Mouse (Mus musculus) embryonic facial prominence, embryonic 15.5 days (tissue): ENCODE results near the gene Tcl1b2. TPM values are rescaled to one million over a fixed set of nuclear protein-coding genes. Genes with fewer than 3 reads are reported as not detected.
A peak's percentile ranks its signal among the peaks of the same experiment; 100 is the strongest.

Experiments
- ATAC-seq: fragments of 200-750 bp; cut with Nextera tagmentation; 2 replicates; pipeline ENCODE4 v1.8.0; 2017; ENCODE audit warnings: low read depth, moderate TSS enrichment; ENCODE audit not compliant: insufficient number of reproducible peaks, low FRiP score, low TSS enrichment
- H3K27ac ChIP-seq: fragments of 300-500 bp; sonication (generic); replicated peaks from 2 replicates; pipeline ENCODE4 v1.5.1; 2015; ENCODE audit warnings: mild to moderate bottlenecking, inconsistent platforms
- H3K27me3 ChIP-seq: fragments of 300-500 bp; sonication (generic); 2 replicates; pipeline ENCODE4 v1.6.1; 2015; ENCODE audit warnings: inconsistent platforms
- H3K36me3 ChIP-seq: fragments of 300-500 bp; sonication (generic); 2 replicates; pipeline ENCODE4 v1.6.1; 2015; ENCODE audit warnings: mild to moderate bottlenecking, inconsistent platforms
- H3K4me1 ChIP-seq: fragments of 300-500 bp; sonication (generic); 2 replicates; pipeline ENCODE4 v1.6.1; 2015; ENCODE audit warnings: inconsistent platforms
- H3K4me2 ChIP-seq: fragments of 300-500 bp; sonication (generic); replicated peaks from 2 replicates; pipeline ENCODE4 v1.6.1; 2015; ENCODE audit warnings: mild to moderate bottlenecking, inconsistent platforms
- H3K4me3 ChIP-seq: fragments of 300-500 bp; sonication (generic); replicated peaks from 2 replicates; pipeline ENCODE4 v1.5.1; 2015; ENCODE audit warnings: mild to moderate bottlenecking, inconsistent platforms
- H3K9ac ChIP-seq: fragments of 300-500 bp; sonication (generic); 2 replicates; pipeline ENCODE4 v1.6.1; 2015; ENCODE audit warnings: inconsistent platforms
- H3K9me3 ChIP-seq: fragments of 300-500 bp; sonication (generic); replicated peaks from 2 replicates; pipeline ENCODE4 v1.6.1; 2016; ENCODE audit warnings: inconsistent platforms
- WGBS: fragments of 180-500 bp; shearing (Covaris S2); methylation state at CpG from one replicate; pipeline ENCODE4 v1.1.7; 2015; 5-methylcytosine and 5-hydroxymethylcytosine counted together
- polyA plus RNA-seq: library from polyadenylated mRNA; unstranded; fragments of >200 nt; fragmentation: Nextera tagmentation; extraction: Ambion mirVana; gene quantifications from 2 replicates; pipeline ENCODE4 v1.2.1, GENCODE M21; 2015

The Tcl1b2 gene
- not detected in 2 replicates for polyA plus RNA-seq

- WGBS, result 82% methylated on average over 3 of the region's 3 CpGs
- no peak for ATAC-seq
- Histone ChIP-seq H3K9ac (no peak within 1 kb of the TSS), H3K36me3 (no peaks in the 10 kb centered on the region), H3K4me3 (no peak within 1 kb of the TSS), H3K27ac (no peak within 1 kb of the TSS), H3K4me2 (no peak within 1 kb of the TSS), H3K4me1 (no peaks in the 10 kb centered on the region), H3K9me3 (no peaks in the 10 kb centered on the region), H3K27me3 (no peaks in the 10 kb centered on the region)
Measured at GRCm38 (mm10) chr12:105145714-105146113, at the start of gene Tcl1b2. Gene Tcl1b2 (plus strand): TSS chr12:105146014.

GRCm38 (mm10) chr12:105099466-105100044, 46.3 kb upstream of the Tcl1b2 start:
- Histone ChIP-seq H3K27me3 (no peaks in the 10 kb centered on the region; the same call in 1 of the 2 replicates), H3K4me2 (no peak overlapping the region), H3K27ac (no peak overlapping the region), H3K4me1 (no peaks in the 10 kb centered on the region), H3K9me3 (no peaks in the 10 kb centered on the region), H3K36me3 (no peaks in the 10 kb centered on the region), H3K4me3 (no peak overlapping the region), H3K9ac (no peak overlapping the region)
- 50% methylated on average over 9 of the region's 9 CpGs for WGBS
- no peak for ATAC-seq

- Histone ChIP-seq H3K27ac (no peak overlapping the region), H3K9ac (no peak overlapping the region), H3K4me3 (no peak overlapping the region), H3K4me1 (no peaks in the 10 kb centered on the region), H3K9me3 (no peaks in the 10 kb centered on the region), H3K36me3 (no peaks in the 10 kb centered on the region), H3K27me3 (no peaks in the 10 kb centered on the region; the same call in 1 of the 2 replicates), H3K4me2 (no peak overlapping the region)
- ATAC-seq, result no peak
- 47% methylated on average over 8 of the region's 8 CpGs for WGBS
Measured at GRCm38 (mm10) chr12:105102901-105103300, 42.9 kb upstream of the Tcl1b2 start.

- H3K4me2 ChIP-seq, result no peak overlapping the region
- H3K27me3 ChIP-seq, result no peaks in the 10 kb centered on the region; the same call in 1 of the 2 replicates
- H3K9ac ChIP-seq, result no peak overlapping the region
Measured at GRCm38 (mm10) chr12:105104036-105104435, 41.8 kb upstream of the Tcl1b2 start.

GRCm38 (mm10) chr12:105105326-105105725, 40.5 kb upstream of the Tcl1b2 start:
- Histone ChIP-seq H3K9me3 (no peaks in the 10 kb centered on the region), H3K9ac (no peak overlapping the region), H3K4me3 (no peak overlapping the region), H3K27me3 (no peaks in the 10 kb centered on the region; the same call in 1 of the 2 replicates), H3K36me3 (no peaks in the 10 kb centered on the region), H3K4me1 (peaks cover 8% of the 10 kb centered on the region; the same call in 1 of the 2 replicates), H3K27ac (no peak overlapping the region), H3K4me2 (no peak overlapping the region)
- ATAC-seq, result no peak
- WGBS, result 78% methylated on average over 5 of the region's 5 CpGs

More at GRCm38 (mm10) chr12:105104036-105104435, 41.8 kb upstream of the Tcl1b2 start:
- Histone ChIP-seq H3K4me1 (peaks cover 2% of the 10 kb centered on the region; the same call in 1 of the 2 replicates), H3K4me3 (no peak overlapping the region), H3K27ac (no peak overlapping the region), H3K36me3 (no peaks in the 10 kb centered on the region), H3K9me3 (no peaks in the 10 kb centered on the region)
- 3% methylated on average over 4 of the region's 4 CpGs for WGBS
- no peak for ATAC-seq

GRCm38 (mm10) chr12:105108856-105109255, 37.0 kb upstream of the Tcl1b2 start:
- Histone ChIP-seq H3K4me2 (no peak overlapping the region), H3K4me3 (no peak overlapping the region), H3K9me3 (no peaks in the 10 kb centered on the region), H3K27me3 (no peaks in the 10 kb centered on the region), H3K36me3 (no peaks in the 10 kb centered on the region), H3K4me1 (peaks cover 28% of the 10 kb centered on the region), H3K27ac (no peak overlapping the region), H3K9ac (no peak overlapping the region)
- no peak for ATAC-seq
- 91% methylated on average over 4 of the region's 4 CpGs for WGBS

GRCm38 (mm10) chr12:105109406-105109805, 36.4 kb upstream of the Tcl1b2 start:
- WGBS, result 57% methylated on average over 3 of the region's 3 CpGs
- no peak for ATAC-seq
- H3K9ac ChIP-seq, result no peak overlapping the region
- H3K36me3 ChIP-seq, result no peaks in the 10 kb centered on the region
- H3K4me1 ChIP-seq, result peaks cover 28% of the 10 kb centered on the region
- no peak overlapping the region for H3K4me2 ChIP-seq
- no peaks in the 10 kb centered on the region for H3K9me3 ChIP-seq
- no peaks in the 10 kb centered on the region for H3K27me3 ChIP-seq
- H3K27ac ChIP-seq, result 0 out of 2 replicates have a peak overlapping the region, but pooled peaks have one; percentile 30
- no peak overlapping the region for H3K4me3 ChIP-seq

GRCm38 (mm10) chr12:105109812-105110211, 36.0 kb upstream of the Tcl1b2 start:
- Histone ChIP-seq H3K4me3 (no peak overlapping the region), H3K4me1 (peaks cover 28% of the 10 kb centered on the region), H3K4me2 (no peak overlapping the region), H3K27me3 (no peaks in the 10 kb centered on the region), H3K27ac (0 out of 2 replicates have a peak overlapping the region, but pooled peaks have one; percentile 30), H3K9me3 (no peaks in the 10 kb centered on the region), H3K36me3 (no peaks in the 10 kb centered on the region), H3K9ac (no peak overlapping the region)
- no peak for ATAC-seq
- WGBS, result 34% methylated on average over 4 of the region's 4 CpGs

GRCm38 (mm10) chr12:105112321-105112988, 33.4 kb upstream of the Tcl1b2 start:
- ATAC-seq, result 0 out of 2 replicates have a peak, but pooled peaks have one; percentile 18
- Histone ChIP-seq H3K4me2 (no peak overlapping the region), H3K36me3 (no peaks in the 10 kb centered on the region), H3K9me3 (no peaks in the 10 kb centered on the region), H3K9ac (no peak overlapping the region), H3K4me1 (peaks cover 28% of the 10 kb centered on the region), H3K27me3 (no peaks in the 10 kb centered on the region), H3K4me3 (no peak overlapping the region), H3K27ac (no peak overlapping the region)
- WGBS, result 30% methylated on average over 13 of the region's 13 CpGs

GRCm38 (mm10) chr12:105116648-105117047, 29.2 kb upstream of the Tcl1b2 start:
- Histone ChIP-seq H3K4me2 (no peak overlapping the region), H3K27ac (no peak overlapping the region), H3K27me3 (no peaks in the 10 kb centered on the region), H3K4me1 (peaks cover 12% of the 10 kb centered on the region), H3K4me3 (no peak overlapping the region), H3K9ac (no peak overlapping the region), H3K9me3 (no peaks in the 10 kb centered on the region), H3K36me3 (no peaks in the 10 kb centered on the region)
- no peak for ATAC-seq
- 86% methylated on average over 1 of the region's 1 CpGs for WGBS

GRCm38 (mm10) chr12:105125362-105125761, 20.5 kb upstream of the Tcl1b2 start:
- 80% methylated on average over 6 of the region's 6 CpGs for WGBS
- Histone ChIP-seq H3K27ac (no peak overlapping the region), H3K9ac (no peak overlapping the region), H3K36me3 (no peaks in the 10 kb centered on the region), H3K4me2 (no peak overlapping the region), H3K9me3 (no peaks in the 10 kb centered on the region), H3K4me3 (no peak overlapping the region), H3K4me1 (no peaks in the 10 kb centered on the region), H3K27me3 (no peaks in the 10 kb centered on the region)
- ATAC-seq, result no peak
